Mouse (Mus musculus) testis, adult 2 months (tissue): ENCODE results near the gene Tmtc1.

Source experiments
- CTCF ChIP-seq: fragments of 200-500 bp; IDR thresholded peaks from 2 replicates; pipeline ENCODE4 v1.5.1; 2012; ENCODE audit warnings: low read depth, mild to moderate bottlenecking, inconsistent platforms, low read length, moderate library complexity; ENCODE audit not compliant: control insufficient read depth, insufficient read depth, insufficient replicate concordance
- POLR2A ChIP-seq: fragments of 200-500 bp; IDR thresholded peaks from 2 replicates; pipeline ENCODE4 v1.6.1; 2012; ENCODE audit warnings: low read depth, mild to moderate bottlenecking, inconsistent platforms, low read length, moderate library complexity; ENCODE audit not compliant: control insufficient read depth

GRCm38 (mm10) chr6:148467170-148467921, 23.2 kb upstream of the Tmtc1 start:
- TF ChIP-seq CTCF, result no peak
- TF ChIP-seq POLR2A, result no peak
